5 mouse cellular contexts compared by ENCODE assay signal in the genomic region with DNA sequence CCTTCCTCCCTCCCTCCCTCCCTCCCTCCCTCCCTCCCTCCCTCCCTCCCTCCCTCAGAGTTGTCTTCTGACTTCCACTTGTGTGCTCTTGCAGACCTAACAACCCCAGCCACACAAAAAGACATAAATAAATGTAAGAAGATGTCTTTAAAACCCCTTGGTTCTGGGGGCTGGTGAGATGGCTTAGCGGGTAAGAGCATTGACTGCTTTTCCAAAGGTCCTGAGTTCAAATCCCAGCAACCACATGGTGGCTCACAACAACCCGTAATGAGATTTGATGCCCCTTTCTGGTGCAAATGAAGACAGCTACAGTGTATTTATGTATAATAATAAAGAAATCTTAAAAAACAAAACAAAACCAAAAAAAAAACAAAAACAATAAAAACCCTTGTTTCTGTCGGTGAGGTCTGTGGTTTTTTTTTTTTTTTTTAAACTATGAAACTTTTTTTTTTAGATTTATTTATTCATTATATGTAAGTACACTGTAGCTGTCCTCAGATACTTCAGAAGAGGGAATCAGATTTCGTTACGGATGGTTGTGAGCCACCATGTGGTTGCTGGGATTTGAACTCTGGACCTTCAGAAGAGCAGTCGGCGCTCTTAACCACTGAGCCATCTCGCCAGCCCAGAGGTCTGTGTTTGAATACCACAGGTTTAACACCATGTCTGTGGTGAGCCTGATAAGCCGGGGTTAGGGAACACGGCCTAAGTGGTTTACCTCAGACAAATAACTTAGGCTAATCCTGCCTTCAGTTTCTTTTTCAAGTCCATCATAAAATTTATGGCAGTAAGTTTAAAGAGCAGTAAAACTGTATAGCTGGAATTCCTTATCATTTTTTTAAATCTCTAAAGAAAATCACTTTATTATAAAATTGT. TPM values are rescaled to one million over a fixed set of nuclear protein-coding genes. Genes with fewer than 3 reads are reported as not detected.
"Had no signal": no experiment of that assay in that cellular context is flagged by ENCODE, and none has a peak within 500 bp of the region (broad histone marks: within the 10 kb centered on the region; RNA-seq: fewer than 3 reads in every experiment).

No protein-coding gene starts in this region.

RNA-seq across cellular contexts. Expression of gene Gabrr2, which starts 57.0 kb away (rescaled TPM):
- total RNA-seq: midbrain, postnatal 0 days had no signal
- polyA plus RNA-seq: kidney, embryonic 14.5 days; kidney, postnatal 0 days; liver, embryonic 16.5 days; neural tube, embryonic 11.5 days had no signal
